Mouse (Mus musculus) kidney, postnatal 10 days (tissue): ENCODE measurements around the gene March10.

Source experiments
- DNase-seq: peaks from one replicate; pipeline ENCODE4 v3.0.0; 2021; ENCODE audit warnings: mixed read lengths

March10 gene

DNA sequence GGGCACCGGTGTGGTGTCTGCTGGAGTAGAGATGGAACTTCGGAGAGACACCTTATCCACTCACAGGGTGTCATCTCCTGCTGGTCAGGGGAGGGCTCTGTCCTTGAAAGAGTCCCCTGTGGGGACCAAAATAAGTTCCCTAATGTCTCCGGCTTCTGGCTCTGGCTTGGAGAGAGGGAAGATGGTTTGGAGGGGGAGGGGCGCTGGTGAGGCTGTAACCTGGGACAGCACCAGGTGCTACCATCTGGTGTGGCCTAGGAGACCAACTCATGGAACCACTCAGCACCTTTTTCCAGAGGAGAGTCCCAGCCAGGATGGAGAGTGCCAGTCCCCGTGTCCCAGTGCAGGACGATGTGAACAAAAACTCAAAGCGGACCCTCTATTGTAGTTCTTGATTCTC, 105.9 kb downstream of the March10 start:
- DNase-seq, result no peak

DNA sequence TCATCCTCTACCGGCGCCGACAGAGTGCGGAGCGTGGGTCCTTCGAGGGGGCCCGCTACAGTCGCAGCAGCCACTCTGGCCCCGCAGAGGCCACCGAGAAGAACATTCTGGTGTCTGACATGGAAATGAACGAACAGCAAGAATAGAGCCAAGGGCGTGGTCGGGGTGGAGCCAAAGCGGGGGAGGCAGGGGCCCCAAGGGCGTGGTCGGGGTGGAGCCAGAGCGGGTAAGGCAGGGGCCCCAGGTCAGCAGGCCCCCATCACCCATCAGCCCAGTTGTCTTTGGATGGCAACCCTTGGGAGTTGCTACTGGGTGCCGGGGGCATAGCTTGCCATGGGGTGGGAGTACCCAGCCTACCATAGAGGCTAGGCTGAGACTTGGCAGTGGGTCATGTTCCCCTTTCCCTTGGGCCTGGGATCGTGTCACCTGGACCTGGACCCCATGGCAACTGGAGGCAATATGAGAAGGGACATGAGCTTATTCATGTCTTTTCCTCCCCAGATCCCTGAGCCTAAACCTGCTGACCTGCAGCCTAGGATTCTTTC, 106.7 kb downstream of the March10 start:
- DNase-seq, result no peak

DNA sequence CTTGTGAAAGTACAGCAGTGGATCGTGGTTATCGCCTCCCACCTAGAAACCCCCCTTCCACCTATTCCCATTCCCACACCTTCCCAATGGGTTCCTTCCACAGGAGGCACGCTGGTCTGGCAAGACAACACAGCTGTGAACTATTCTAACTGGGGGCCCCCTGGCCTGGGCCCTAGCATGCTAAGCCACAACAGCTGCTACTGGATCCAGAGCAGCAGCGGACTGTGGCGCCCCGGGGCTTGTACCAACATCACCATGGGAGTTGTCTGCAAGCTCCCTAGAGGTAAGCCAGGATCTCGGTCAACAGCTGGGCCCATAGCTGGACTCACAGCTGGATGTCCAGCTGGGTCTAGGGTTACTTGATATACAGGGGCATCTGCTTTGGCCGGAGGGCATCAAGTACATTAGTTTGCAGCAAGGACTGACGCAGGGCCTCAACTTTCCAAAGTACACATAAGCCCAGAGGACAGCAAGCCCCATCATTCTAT, 108.0 kb downstream of the March10 start:
- no peak for DNase-seq

GRCm38 (mm10) chr11:105347162-105348161, 109.1 kb downstream of the March10 start:
- DNase-seq, result peak; percentile 92

DNA sequence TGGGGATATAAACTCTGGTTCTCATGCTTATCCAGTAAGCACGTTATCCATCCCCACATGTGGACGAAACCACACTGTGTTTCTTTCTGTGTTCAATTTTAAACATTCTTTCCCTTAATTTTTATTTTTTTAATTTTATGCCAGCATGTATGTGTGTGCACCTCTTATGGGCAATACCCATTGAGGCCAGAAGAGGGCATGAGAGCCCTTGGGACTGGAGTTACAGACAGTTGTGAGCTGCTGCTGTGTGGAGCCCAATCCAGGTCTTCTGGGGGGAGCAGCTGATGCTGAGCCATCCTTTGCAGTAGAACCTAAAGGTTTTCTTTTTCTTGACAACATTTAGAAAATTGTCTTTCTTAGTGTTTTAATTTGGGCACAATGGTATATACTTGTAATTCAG, 111.3 kb downstream of the March10 start:
- DNase-seq, result peak; percentile 64

- DNase-seq, result no peak
Observed at GRCm38 (mm10) chr11:105338596-105339390, 117.7 kb downstream of the March10 start.

GRCm38 (mm10) chr11:105333867-105334670, 122.5 kb downstream of the March10 start:
- no peak for DNase-seq

DNA sequence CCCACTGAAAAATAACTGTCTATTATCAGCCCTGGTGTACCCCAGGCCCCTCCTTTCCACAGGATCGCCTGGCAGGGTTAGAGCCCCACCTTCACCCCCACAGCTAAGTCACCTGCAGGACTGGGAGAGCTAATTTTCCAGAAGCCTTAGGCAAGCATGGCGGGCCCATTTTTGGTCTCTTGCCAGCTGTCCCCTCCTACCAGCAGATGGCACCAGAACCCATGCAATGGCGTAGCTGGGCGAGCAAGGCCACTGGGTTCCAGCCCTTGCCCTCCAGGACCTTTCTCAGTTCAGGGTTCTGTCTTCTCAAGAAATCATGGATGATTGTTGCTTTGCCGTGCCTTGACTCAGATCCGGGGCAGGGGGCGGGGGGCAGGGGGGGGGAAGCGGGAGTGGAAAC, 124.1 kb downstream of the March10 start:
- peak; percentile 79 for DNase-seq

- peak; percentile 88 for DNase-seq
Observed at GRCm38 (mm10) chr11:105331732-105332131, 124.8 kb downstream of the March10 start.

DNA sequence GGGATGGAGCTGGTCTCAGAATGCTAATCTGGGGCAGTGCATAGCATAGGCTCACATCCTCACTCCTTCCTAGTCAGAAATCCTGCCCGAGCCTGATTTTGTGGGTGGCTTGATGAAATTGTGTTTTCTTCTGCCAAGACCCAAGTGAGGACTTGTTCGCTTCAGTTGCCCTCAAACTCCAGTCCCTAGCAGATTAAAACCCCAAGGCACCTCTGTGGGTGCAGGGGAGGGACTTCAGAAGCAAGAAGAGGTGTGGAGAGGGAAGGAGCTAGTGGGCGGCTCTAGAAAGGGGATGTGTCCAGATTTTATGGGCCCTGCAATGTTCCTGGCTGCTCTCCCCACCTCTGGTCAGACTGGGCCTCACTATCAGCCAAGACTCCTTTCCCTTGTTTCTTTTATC, 125.4 kb downstream of the March10 start:
- DNase-seq, result no peak

- no peak for DNase-seq
Observed at GRCm38 (mm10) chr11:105329962-105330361, 126.6 kb downstream of the March10 start.

- no peak for DNase-seq
Observed at GRCm38 (mm10) chr11:105327101-105327500, 129.4 kb downstream of the March10 start.

DNA sequence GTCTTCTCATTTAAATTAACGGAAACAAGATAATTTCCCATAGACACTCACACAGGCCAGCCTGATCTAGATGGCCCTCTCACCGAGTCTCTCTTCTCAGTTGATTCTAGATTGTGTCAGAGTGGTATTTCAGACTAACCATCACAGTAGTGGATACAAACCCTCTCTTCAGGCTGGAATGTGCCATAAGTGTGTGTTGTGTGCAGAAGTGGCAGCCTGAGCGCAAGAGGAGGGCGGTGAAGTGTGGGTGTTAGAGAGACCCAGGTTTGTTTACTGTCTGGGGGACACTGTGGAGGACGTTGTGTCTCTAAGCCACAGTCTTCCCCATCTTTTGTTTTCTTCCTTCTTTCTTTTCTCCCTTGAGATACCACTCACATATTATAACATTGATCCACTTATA, 133.0 kb downstream of the March10 start:
- no peak for DNase-seq

DNA sequence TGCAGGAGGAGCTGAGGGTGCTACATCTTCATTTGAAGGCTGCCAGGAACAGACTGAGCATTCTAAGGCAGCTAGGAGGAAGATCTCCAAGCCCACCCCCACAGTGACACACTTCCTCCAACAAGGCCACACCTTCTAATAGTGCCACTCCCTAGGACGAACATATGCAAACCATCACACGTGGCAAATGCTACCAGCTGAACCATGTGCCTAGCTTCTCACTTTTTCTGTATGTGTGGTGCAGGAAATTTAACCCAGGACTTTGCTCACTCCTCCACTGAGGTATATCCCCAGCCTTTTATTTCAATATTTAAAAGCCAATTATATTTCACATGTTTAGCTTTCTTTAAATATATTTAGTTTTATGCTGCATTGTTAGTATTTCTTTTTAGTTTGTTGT, 135.4 kb downstream of the March10 start:
- no peak for DNase-seq

- DNase-seq, result no peak
Observed at GRCm38 (mm10) chr11:105317769-105318168, 138.8 kb downstream of the March10 start.

- DNase-seq, result no peak
Observed at GRCm38 (mm10) chr11:105316121-105316520, 140.4 kb downstream of the March10 start.

- DNase-seq, result no peak
Observed at GRCm38 (mm10) chr11:105315296-105315695, 141.2 kb downstream of the March10 start.

- DNase-seq, result no peak
Observed at GRCm38 (mm10) chr11:105313633-105314014, 142.9 kb downstream of the March10 start.

- DNase-seq, result peak; percentile 78
Observed at GRCm38 (mm10) chr11:105312972-105313632, 143.4 kb downstream of the March10 start.

GRCm38 (mm10) chr11:105312311-105312942, 144.1 kb downstream of the March10 start:
- peak; percentile 41 for DNase-seq

DNA sequence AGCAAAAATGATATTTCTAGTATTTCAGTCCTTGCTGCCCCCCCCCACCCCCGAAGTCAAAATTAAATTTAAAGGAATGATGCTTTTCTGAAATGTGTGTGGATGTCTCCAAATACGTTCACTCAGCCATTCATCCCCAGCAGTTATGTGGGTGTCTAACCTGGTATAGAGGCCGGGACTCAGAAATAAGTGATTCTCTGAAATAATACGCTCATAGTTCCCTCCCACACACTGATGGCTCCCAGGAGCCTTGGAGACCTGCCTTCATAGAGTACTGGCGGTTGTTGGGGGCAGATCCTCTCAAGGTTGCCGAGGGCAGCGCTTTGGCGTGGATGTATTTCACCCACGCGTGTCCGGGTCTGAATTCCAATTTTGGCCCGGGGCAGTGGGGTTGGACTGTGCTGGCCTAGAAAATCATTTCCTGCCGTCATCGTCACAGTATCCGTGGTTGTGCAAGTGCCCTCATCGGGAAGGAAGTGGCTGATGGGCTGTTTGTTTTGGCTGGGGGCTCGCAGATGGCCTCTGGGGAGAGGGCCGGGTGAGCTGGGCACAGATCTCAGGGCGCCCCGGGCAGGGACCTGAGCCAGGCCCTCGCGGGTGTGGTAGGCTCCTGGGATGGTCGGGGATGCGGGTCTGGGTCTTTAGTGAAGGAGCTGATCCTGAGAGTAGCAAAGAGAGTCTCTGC, 145.1 kb downstream of the March10 start:
- peak; percentile 68 for DNase-seq
